Mouse (Mus musculus) adrenal gland, adult 18-20 months (tissue): ENCODE measurements around the gene Cdc42bpg. TPM values are rescaled to one million over a fixed set of nuclear protein-coding genes. Genes with fewer than 3 reads are reported as not detected.

ENCODE experiments used
- DNase-seq, 2 experiments: peaks; one replicate each; pipeline ENCODE4 v3.0.0; 2021 to 2022; ENCODE audit warnings: low spot score in 2 of 2
- total RNA-seq, 2 experiments: library from RNA; stranded (reverse); gene quantifications; 1 replicate in 1 of 2; 2 replicates in 1 of 2; pipeline ENCODE4 v1.2.3; 2021

Gene Cdc42bpg
- total RNA-seq, 2 experiments from 2014 or later: 15.1 to 19.3 TPM

GRCm38 (mm10) chr19:6321786-6322621, 15.7 kb downstream of the Cdc42bpg start:
- DNase-seq: no peak

GRCm38 (mm10) chr19:6324751-6325150, 18.5 kb downstream of the Cdc42bpg start:
- DNase-seq: no peak

GRCm38 (mm10) chr19:6331178-6331577, 24.9 kb downstream of the Cdc42bpg start:
- no peak for DNase-seq

GRCm38 (mm10) chr19:6331719-6332516, 25.7 kb downstream of the Cdc42bpg start:
- DNase-seq: peak; percentile 65

GRCm38 (mm10) chr19:6333761-6334595, 27.7 kb downstream of the Cdc42bpg start:
- no peak for DNase-seq

GRCm38 (mm10) chr19:6334673-6335457, 28.6 kb downstream of the Cdc42bpg start, which contains the start of gene Men1:
Gene Men1 (plus strand): TSS chr19:6334979.
- peak; percentile 87 for DNase-seq

GRCm38 (mm10) chr19:6335458-6335827, 29.2 kb downstream of the Cdc42bpg start:
- no peak for DNase-seq

GRCm38 (mm10) chr19:6336920-6337319, 30.7 kb downstream of the Cdc42bpg start:
- no peak for DNase-seq

GRCm38 (mm10) chr19:6338171-6338570, 31.9 kb downstream of the Cdc42bpg start:
- DNase-seq: no peak

GRCm38 (mm10) chr19:6338716-6339115, 32.5 kb downstream of the Cdc42bpg start:
- no peak for DNase-seq

- DNase-seq: no peak
Measured at GRCm38 (mm10) chr19:6339191-6339590, 32.9 kb downstream of the Cdc42bpg start.

GRCm38 (mm10) chr19:6339890-6340504, 33.7 kb downstream of the Cdc42bpg start:
- DNase-seq: no peak

- peak; percentile 88 to 92 for DNase-seq
Measured at GRCm38 (mm10) chr19:6340524-6341452, 34.5 kb downstream of the Cdc42bpg start, which contains the start of gene Map4k2. Gene Map4k2 (plus strand): TSS chr19:6341135.

- DNase-seq: no peak
Measured at GRCm38 (mm10) chr19:6341453-6342077, 35.3 kb downstream of the Cdc42bpg start.

- no peak for DNase-seq
Measured at GRCm38 (mm10) chr19:6342276-6342933, 36.1 kb downstream of the Cdc42bpg start.

GRCm38 (mm10) chr19:6343066-6343925, 37.0 kb downstream of the Cdc42bpg start:
- no peak for DNase-seq

GRCm38 (mm10) chr19:6343996-6344395, 37.7 kb downstream of the Cdc42bpg start:
- DNase-seq: no peak
